Mouse (Mus musculus): ENCODE measurements around the gene Lrig1.

Gene Lrig1

DNA sequence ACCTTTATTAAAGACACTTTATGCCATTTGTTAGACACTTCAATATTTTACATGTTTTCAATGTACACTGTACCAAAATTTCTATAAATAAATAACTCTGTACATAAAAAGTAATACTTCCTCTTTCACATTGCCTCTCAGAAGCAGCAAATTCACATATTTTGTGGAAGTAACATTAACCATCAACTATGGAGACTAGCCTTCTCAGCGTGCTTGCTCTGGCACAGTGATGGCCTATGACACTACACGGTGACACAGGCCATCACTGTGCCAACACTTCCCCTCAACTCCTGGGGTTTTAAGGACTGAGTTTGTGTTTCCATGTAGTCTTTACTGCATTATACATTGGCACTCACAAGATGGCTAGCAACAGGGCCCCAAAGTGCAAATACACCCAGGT, 95.4 kb downstream of the Lrig1 start:
- Histone ChIP-seq H3K27me3 (ENCODE audit: insufficient read depth, low read length) (no peaks in the 10 kb centered on the region), H3K36me3 (ENCODE audit: insufficient read depth, low read length) (peaks cover 84% of the 10 kb centered on the region), H3K4me3 (replicated peaks; ENCODE audit: low read length) (no peak overlapping the region), H3K4me1 (replicated peaks; ENCODE audit: low read depth, low read length) (peaks cover 39% of the 10 kb centered on the region), H3K9me3 (ENCODE audit: low read length) (no peaks in the 10 kb centered on the region)
- TF ChIP-seq POU5F1 (IDR thresholded peaks at IDR 0.05; ENCODE audit: borderline replicate concordance, low read length), result no peak
- no peak for TF ChIP-seq CTCF (conservative IDR thresholded peaks at IDR 0.05; ENCODE audit: low read length)
- no peak for TF ChIP-seq NANOG (IDR thresholded peaks at IDR 0.05; ENCODE audit: borderline replicate concordance, low read length)

DNA sequence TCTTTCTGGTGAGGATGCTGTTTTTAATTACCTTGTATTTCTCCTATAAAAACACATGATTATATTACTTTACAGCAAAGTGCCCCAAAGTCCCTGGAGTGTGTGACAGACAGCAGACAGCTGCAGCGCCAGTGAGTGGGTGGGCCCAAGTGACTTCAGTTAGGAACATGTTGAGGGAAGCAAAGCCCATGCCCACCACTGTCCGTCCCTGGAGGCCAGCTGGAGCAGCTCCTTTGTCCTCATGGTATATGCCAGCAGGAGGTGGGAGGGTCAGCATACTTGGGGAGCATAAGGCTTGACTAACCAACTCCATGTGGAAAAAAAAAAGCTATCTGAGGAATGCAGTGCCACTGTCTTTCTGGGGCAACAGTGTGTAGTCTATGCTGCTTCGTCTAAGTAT, 95.9 kb downstream of the Lrig1 start:
- no peaks in the 10 kb centered on the region for H3K27me3 ChIP-seq (ENCODE audit: insufficient read depth, low read length)
- TF ChIP-seq CTCF (conservative IDR thresholded peaks at IDR 0.05; ENCODE audit: low read length) (no peak), NANOG (IDR thresholded peaks at IDR 0.05; ENCODE audit: borderline replicate concordance, low read length) (no peak), POU5F1 (IDR thresholded peaks at IDR 0.05; ENCODE audit: borderline replicate concordance, low read length) (no peak)
- H3K9me3 ChIP-seq (ENCODE audit: low read length), result no peaks in the 10 kb centered on the region
- H3K4me3 ChIP-seq (replicated peaks; ENCODE audit: low read length), result no peak overlapping the region
- H3K4me1 ChIP-seq (replicated peaks; ENCODE audit: low read depth, low read length), result peaks cover 43% of the 10 kb centered on the region
- H3K36me3 ChIP-seq (ENCODE audit: insufficient read depth, low read length), result peaks cover 81% of the 10 kb centered on the region

- Histone ChIP-seq H3K4me3 (replicated peaks; ENCODE audit: low read length) (no peak overlapping the region), H3K4me1 (replicated peaks; ENCODE audit: low read depth, low read length) (peaks cover 66% of the 10 kb centered on the region), H3K27me3 (ENCODE audit: insufficient read depth, low read length) (no peaks in the 10 kb centered on the region), H3K9me3 (ENCODE audit: low read length) (no peaks in the 10 kb centered on the region), H3K36me3 (ENCODE audit: insufficient read depth, low read length) (peaks cover 66% of the 10 kb centered on the region)
- TF ChIP-seq NANOG (IDR thresholded peaks at IDR 0.05; ENCODE audit: borderline replicate concordance, low read length) (no peak), POU5F1 (IDR thresholded peaks at IDR 0.05; ENCODE audit: borderline replicate concordance, low read length) (no peak), CTCF (conservative IDR thresholded peaks at IDR 0.05; ENCODE audit: low read length) (no peak)
Observed at GRCm38 (mm10) chr6:94601811-94602210, 98.1 kb downstream of the Lrig1 start.

DNA sequence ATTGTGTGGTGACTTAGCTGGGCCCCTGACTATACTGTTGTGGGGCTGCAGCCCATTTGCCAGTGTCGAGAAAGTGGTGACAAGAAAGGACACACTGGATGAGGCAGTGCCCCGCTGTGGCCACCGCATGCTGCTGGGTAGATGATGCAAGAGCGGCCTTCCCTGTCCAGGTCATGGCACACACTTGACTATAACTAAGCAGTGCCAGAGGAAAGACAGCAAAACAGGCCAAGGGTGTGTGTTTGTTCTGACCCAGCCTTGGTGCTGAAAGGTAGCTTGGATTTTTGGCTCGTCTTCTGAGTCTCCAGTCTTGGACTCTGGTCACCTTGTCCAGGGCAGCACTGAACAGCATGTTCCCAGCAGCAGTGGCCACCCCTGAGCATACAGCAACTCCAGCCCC, 98.9 kb downstream of the Lrig1 start:
- H3K9me3 ChIP-seq (ENCODE audit: low read length), result no peaks in the 10 kb centered on the region
- TF ChIP-seq POU5F1 (IDR thresholded peaks at IDR 0.05; ENCODE audit: borderline replicate concordance, low read length) (no peak), CTCF (conservative IDR thresholded peaks at IDR 0.05; ENCODE audit: low read length) (no peak), NANOG (IDR thresholded peaks at IDR 0.05; ENCODE audit: borderline replicate concordance, low read length) (no peak)
- H3K27me3 ChIP-seq (ENCODE audit: insufficient read depth, low read length), result no peaks in the 10 kb centered on the region
- peaks cover 59% of the 10 kb centered on the region for H3K36me3 ChIP-seq (ENCODE audit: insufficient read depth, low read length)
- peaks cover 71% of the 10 kb centered on the region for H3K4me1 ChIP-seq (replicated peaks; ENCODE audit: low read depth, low read length)
- no peak overlapping the region for H3K4me3 ChIP-seq (replicated peaks; ENCODE audit: low read length)

- peaks cover 45% of the 10 kb centered on the region for H3K36me3 ChIP-seq (ENCODE audit: insufficient read depth, low read length)
- H3K27me3 ChIP-seq (ENCODE audit: insufficient read depth, low read length), result no peaks in the 10 kb centered on the region
- peaks cover 61% of the 10 kb centered on the region for H3K4me1 ChIP-seq (replicated peaks; ENCODE audit: low read depth, low read length)
- no peaks in the 10 kb centered on the region for H3K9me3 ChIP-seq (ENCODE audit: low read length)
- no peak overlapping the region for H3K4me3 ChIP-seq (replicated peaks; ENCODE audit: low read length)
- TF ChIP-seq POU5F1 (IDR thresholded peaks at IDR 0.05; ENCODE audit: borderline replicate concordance, low read length) (no peak), CTCF (conservative IDR thresholded peaks at IDR 0.05; ENCODE audit: low read length) (no peak)
Observed at GRCm38 (mm10) chr6:94599016-94599415, 100.9 kb downstream of the Lrig1 start.

- H3K9me3 ChIP-seq (ENCODE audit: low read length), result no peaks in the 10 kb centered on the region
- no peaks in the 10 kb centered on the region for H3K27me3 ChIP-seq (ENCODE audit: insufficient read depth, low read length)
- H3K4me1 ChIP-seq (replicated peaks; ENCODE audit: low read depth, low read length), result peaks cover 55% of the 10 kb centered on the region
- no peak for TF ChIP-seq CTCF (conservative IDR thresholded peaks at IDR 0.05; ENCODE audit: low read length)
- no peak for TF ChIP-seq POU5F1 (IDR thresholded peaks at IDR 0.05; ENCODE audit: borderline replicate concordance, low read length)
- no peak for TF ChIP-seq NANOG (IDR thresholded peaks at IDR 0.05; ENCODE audit: borderline replicate concordance, low read length)
- peaks cover 41% of the 10 kb centered on the region for H3K36me3 ChIP-seq (ENCODE audit: insufficient read depth, low read length)
- no peak overlapping the region for H3K4me3 ChIP-seq (replicated peaks; ENCODE audit: low read length)
Observed at GRCm38 (mm10) chr6:94598421-94598820, 101.5 kb downstream of the Lrig1 start.

GRCm38 (mm10) chr6:94596761-94597485, 103.0 kb downstream of the Lrig1 start:
- TF ChIP-seq CTCF (conservative IDR thresholded peaks at IDR 0.05; ENCODE audit: low read length), result no peak
- no peak for TF ChIP-seq POU5F1 (IDR thresholded peaks at IDR 0.05; ENCODE audit: borderline replicate concordance, low read length)
- Histone ChIP-seq H3K4me1 (replicated peaks; ENCODE audit: low read depth, low read length) (peaks cover 46% of the 10 kb centered on the region), H3K36me3 (ENCODE audit: insufficient read depth, low read length) (peaks cover 29% of the 10 kb centered on the region), H3K9me3 (ENCODE audit: low read length) (no peaks in the 10 kb centered on the region), H3K4me3 (replicated peaks; ENCODE audit: low read length) (no peak overlapping the region), H3K27me3 (ENCODE audit: insufficient read depth, low read length) (no peaks in the 10 kb centered on the region)

GRCm38 (mm10) chr6:94596051-94596760, 103.8 kb downstream of the Lrig1 start:
- Histone ChIP-seq H3K27me3 (ENCODE audit: insufficient read depth, low read length) (no peaks in the 10 kb centered on the region), H3K9me3 (ENCODE audit: low read length) (no peaks in the 10 kb centered on the region), H3K4me1 (replicated peaks; ENCODE audit: low read depth, low read length) (peaks cover 39% of the 10 kb centered on the region), H3K4me3 (replicated peaks; ENCODE audit: low read length) (no peak overlapping the region), H3K36me3 (ENCODE audit: insufficient read depth, low read length) (peaks cover 25% of the 10 kb centered on the region)
- TF ChIP-seq NANOG (IDR thresholded peaks at IDR 0.05; ENCODE audit: borderline replicate concordance, low read length), result no peak
- no peak for TF ChIP-seq POU5F1 (IDR thresholded peaks at IDR 0.05; ENCODE audit: borderline replicate concordance, low read length)
- no peak for TF ChIP-seq CTCF (conservative IDR thresholded peaks at IDR 0.05; ENCODE audit: low read length)
